Mouse (Mus musculus): ENCODE measurements at regions not wholly inside any gene's neighbourhood (a gene's known extent, or its start where the extent isn't known, plus 50 kb on each side); places are given as distances from the start of the nearest gene placed in this dataset.

GRCm38 (mm10) chrX:19084435-19084834, 396.7 kb downstream of the Tex13c3 start:
- Histone ChIP-seq H3K4me3 (ENCODE audit: insufficient read depth, low read length) (no peak overlapping the region), H3K27ac (ENCODE audit: insufficient read depth, low read depth, low read length) (no peak overlapping the region), H3K4me1 (ENCODE audit: control insufficient read depth, insufficient read depth, low read length) (peaks cover 19% of the 10 kb centered on the region)
- no peak for TF ChIP-seq POLR2A (IDR thresholded peaks at IDR 0.05; ENCODE audit: borderline replicate concordance, low read depth, low read length)
- no peak for TF ChIP-seq CTCF (IDR thresholded peaks at IDR 0.05; ENCODE audit: low read depth, low read length)

GRCm38 (mm10) chrX:19080021-19080420, 401.1 kb downstream of the Tex13c3 start:
- H3K4me3 ChIP-seq (ENCODE audit: insufficient read depth, low read length), result no peak overlapping the region
- no peak for TF ChIP-seq CTCF (IDR thresholded peaks at IDR 0.05; ENCODE audit: low read depth, low read length)
- TF ChIP-seq POLR2A (IDR thresholded peaks at IDR 0.05; ENCODE audit: borderline replicate concordance, low read depth, low read length), result no peak
- peaks cover 11% of the 10 kb centered on the region for H3K4me1 ChIP-seq (ENCODE audit: control insufficient read depth, insufficient read depth, low read length)
- peak overlapping the region; percentile 58 for H3K27ac ChIP-seq (ENCODE audit: insufficient read depth, low read depth, low read length)

Data from bone marrow macrophage, adult 2 months (primary cell).